Mouse (Mus musculus): ENCODE measurements around the gene Tomm40l.

Gene Tomm40l

DNA sequence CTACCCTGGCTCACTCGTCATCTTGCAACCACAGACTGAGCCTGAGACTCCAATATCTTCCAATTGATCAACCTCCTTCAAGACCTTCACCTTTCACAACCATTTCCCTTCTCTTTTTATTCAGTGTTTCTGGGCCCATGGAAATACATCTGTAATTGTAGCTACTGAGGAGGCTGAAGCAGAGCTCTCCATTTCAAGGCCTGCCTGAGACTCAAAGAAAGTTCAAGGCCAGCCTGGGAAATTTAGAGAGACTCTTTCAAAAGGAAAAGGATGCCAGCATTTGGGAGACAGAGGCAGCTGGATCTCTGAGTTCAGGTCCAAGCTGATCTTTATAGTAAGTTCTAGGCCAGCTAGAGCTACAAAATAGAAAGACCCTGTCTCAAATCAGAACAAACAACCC lies 5.6 kb upstream of the Tomm40l start:
- no peak for DNase-seq (ENCODE audit: low spot score)

DNA sequence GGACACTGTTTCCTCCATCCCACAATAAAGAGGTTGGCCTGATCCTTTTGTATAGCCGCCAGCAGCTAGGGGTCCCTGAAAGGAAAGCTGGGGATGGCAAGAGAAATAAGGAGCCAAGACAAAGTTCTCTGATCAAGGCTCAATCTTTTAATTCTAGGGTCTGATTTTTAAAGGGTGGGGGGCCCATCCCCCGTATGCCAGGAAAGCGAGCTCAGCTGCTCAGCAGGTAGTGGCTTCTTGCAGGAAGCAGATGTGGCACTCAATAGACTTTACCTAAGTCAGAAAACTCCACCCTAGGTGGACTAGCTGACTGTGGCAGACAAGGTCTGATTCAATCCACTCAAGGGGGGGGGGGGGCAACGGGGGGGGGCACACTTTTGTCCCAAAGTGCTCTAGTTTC lies 4.5 kb upstream of the Tomm40l start:
- no peak for DNase-seq (ENCODE audit: low spot score)

- no peak for DNase-seq (ENCODE audit: low spot score)
Measured at GRCm38 (mm10) chr1:171224857-171225256, 2.5 kb upstream of the Tomm40l start, which contains the start of gene Apoa2. Gene Apoa2, plus strand, starts transcription at chr1:171225054.

DNA sequence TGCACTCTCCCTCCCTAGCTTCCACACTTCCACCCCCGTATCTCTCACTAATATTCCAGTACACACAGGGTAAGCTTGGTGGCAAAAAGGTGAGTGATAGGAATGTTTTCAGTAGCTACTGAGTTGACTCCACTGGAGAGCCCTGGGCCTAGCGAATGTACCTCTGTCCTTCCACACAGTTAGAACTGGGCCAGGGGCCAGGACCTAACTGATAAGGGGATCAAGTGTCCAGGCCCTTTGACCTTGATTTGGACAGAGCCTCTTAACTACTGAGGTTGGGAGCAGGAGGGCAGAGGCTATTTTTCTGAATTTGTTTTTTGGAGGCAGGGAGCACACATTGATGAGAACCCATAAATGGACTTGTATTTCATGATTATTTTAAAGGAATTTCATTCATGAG lies 1.5 kb upstream of the Tomm40l start:
- no peak for DNase-seq (ENCODE audit: low spot score)

GRCm38 (mm10) chr1:171223168-171223567 lies 854 bp upstream of the Tomm40l start:
- DNase-seq (ENCODE audit: low spot score) = no peak

DNA sequence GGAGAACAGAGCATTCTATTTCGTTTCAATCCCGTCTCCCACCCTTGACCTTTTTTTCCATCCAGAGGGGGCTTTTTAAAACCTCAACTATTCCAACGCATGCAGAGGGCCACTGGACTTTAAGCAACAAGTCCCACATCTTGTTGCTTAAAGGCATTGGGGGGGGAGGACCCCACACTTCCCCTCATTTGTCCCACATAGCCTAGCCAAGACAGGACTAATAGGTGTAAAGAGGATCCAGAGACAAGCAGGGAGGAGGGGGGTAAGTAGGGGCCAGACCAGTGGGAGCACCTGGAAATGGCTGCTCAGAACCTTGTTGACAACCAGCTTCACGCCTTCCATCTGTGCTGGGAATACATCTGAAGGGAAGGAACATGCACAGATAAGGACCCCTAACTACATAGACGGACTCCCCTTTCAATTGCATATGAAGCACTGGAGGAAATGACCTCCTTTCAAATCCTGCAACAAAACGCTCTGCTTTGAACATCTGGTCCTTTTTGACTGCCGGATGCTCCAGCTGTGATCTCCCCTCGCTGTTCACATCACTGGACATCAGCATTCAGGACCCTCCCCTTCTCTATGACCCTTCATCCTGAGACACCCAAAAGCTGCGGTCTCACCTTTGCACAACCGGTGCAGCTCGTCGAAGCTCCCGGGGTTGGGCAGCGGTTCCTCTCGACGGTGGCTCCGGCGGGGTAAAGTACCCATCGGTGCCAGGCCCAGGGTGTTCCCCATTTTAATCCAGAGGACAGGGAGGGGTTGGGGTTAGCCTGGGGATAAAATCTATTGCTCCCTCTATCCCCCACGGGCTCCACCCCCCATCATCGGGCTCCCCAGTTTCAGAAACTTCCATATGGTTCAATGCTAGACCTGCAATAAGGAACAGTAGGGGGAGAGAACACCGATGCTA lies 777 bp downstream of the Tomm40l start:
- no peak for DNase-seq (ENCODE audit: low spot score)

DNA sequence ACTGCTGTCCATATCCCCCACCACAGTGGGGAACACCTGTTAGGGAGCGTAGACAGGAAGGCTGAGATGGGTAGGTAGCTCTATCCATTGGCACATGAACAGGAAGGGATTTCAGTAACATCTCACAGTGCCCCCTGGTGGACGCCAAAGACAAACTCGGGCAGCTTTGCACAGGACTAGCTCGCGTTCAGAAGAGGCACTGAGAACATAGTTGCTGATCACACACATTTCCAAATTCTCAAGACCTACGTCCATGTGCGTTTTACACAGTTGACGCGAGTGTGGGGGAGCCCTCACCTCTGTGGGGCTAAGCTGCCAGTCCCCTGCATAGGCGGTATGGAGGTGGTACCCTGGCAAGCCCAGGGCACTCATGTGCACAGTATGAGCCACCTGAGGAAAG lies 1.4 kb downstream of the Tomm40l start:
- DNase-seq (ENCODE audit: low spot score) = peak; percentile 86

GRCm38 (mm10) chr1:171216241-171216955 lies 5.9 kb downstream of the Tomm40l start:
- DNase-seq (ENCODE audit: low spot score) = no peak

GRCm38 (mm10) chr1:171213801-171214496 lies 8.4 kb downstream of the Tomm40l start, which contains the start of gene Nr1i3:
Gene Nr1i3, plus strand, starts transcription at chr1:171213970.
- DNase-seq (ENCODE audit: low spot score) = no peak

- no peak for DNase-seq (ENCODE audit: low spot score)
Measured at GRCm38 (mm10) chr1:171212854-171213253, 9.5 kb downstream of the Tomm40l start.

GRCm38 (mm10) chr1:171209409-171209808 lies 12.9 kb downstream of the Tomm40l start:
- DNase-seq (ENCODE audit: low spot score) = no peak

- DNase-seq (ENCODE audit: low spot score) = no peak
Measured at GRCm38 (mm10) chr1:171205704-171206493, 16.4 kb downstream of the Tomm40l start.

DNA sequence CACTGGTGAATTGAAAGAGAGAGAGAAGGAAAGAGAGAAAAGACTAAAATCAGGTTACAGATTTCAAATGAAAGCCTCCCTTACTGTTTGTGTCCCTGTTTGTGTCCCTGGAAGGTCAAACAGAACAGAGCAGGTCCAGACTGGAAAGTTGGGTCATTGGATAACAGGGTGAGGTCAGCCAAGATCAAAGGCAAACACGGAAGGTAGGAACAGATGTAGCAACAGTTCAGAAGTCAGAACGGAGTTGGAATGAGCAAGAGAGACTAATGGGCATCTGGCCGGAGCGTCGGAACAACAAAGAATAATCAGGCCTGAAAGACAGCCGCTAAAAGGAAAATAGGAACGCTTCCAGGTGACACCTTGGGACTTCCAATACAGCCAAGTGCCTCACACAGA lies 18.1 kb downstream of the Tomm40l start:
- DNase-seq (ENCODE audit: low spot score) = no peak

DNA sequence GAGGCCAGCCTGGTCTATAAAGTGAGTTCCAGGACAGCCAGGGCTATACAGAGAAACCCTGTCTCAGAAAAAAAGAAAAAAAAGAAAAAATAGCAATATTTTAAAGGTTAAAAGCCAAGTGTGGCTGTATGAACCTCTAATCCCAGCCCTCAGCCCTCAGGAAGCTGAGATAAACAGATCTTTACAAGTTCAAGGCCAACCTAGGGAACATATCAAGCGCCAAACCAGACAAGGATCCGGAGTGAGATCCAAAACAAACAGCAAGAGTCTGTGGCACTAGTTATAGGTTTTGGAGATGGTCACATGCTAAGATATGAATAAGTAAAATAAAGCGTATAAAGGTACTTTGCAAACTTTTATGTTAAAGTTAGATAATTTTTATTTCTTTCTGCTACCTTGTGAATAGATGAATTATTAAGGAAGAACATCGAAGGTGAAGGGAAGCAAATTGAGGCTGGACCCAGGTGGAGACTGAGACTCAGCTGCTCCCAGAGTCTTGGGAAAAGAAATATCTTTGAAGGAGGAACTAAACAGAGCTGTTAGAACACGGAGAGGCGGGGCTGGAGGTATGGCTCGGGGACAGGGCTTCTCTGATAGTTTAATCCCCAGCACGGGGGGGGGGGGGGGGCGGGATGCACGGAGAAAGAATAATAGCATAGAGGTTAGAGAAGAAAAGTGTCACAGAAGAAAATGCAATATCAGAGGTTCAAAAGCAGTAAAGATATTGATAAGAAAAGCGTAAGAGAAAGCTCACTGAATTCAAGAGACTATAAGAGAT lies 18.7 kb downstream of the Tomm40l start:
- no peak for DNase-seq (ENCODE audit: low spot score)

- DNase-seq (ENCODE audit: low spot score) = no peak
Measured at GRCm38 (mm10) chr1:171200769-171201168, 21.5 kb downstream of the Tomm40l start.

GRCm38 (mm10) chr1:171199532-171199931 lies 22.8 kb downstream of the Tomm40l start:
- DNase-seq (ENCODE audit: low spot score) = no peak

DNA sequence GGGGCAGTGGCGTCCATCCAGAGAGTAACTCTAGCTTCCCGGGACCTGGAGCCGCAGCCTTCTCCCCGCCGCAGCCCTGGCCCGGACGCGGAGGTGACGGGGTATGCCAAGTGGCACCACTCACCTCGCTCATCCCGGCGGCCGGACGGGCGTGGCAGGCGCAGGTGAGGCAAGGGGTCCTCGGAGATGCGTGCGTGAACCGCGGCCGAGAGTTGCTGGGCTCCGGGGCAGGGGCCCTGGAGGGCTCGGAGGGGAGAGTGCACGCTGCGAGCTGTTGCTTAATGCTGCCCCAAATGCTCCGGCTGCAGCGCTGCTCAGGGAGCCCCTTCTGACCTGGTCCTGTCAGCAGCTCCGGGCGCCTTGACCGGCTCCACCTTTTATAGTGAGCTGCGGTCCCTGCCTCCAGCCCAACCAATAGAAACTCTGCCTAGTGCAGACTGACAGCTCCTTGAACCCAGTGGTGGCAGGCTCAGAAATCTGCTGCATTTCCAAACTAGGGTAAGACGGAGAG lies 26.4 kb downstream of the Tomm40l start, which contains the start of gene Pcp4l1:
Gene Pcp4l1 (minus strand): TSS at position 382 of the 511 bp plus-strand sequence.
- DNase-seq (ENCODE audit: low spot score) = no peak

- DNase-seq (ENCODE audit: low spot score) = no peak
Measured at GRCm38 (mm10) chr1:171195046-171195822, 27.1 kb downstream of the Tomm40l start.

DNA sequence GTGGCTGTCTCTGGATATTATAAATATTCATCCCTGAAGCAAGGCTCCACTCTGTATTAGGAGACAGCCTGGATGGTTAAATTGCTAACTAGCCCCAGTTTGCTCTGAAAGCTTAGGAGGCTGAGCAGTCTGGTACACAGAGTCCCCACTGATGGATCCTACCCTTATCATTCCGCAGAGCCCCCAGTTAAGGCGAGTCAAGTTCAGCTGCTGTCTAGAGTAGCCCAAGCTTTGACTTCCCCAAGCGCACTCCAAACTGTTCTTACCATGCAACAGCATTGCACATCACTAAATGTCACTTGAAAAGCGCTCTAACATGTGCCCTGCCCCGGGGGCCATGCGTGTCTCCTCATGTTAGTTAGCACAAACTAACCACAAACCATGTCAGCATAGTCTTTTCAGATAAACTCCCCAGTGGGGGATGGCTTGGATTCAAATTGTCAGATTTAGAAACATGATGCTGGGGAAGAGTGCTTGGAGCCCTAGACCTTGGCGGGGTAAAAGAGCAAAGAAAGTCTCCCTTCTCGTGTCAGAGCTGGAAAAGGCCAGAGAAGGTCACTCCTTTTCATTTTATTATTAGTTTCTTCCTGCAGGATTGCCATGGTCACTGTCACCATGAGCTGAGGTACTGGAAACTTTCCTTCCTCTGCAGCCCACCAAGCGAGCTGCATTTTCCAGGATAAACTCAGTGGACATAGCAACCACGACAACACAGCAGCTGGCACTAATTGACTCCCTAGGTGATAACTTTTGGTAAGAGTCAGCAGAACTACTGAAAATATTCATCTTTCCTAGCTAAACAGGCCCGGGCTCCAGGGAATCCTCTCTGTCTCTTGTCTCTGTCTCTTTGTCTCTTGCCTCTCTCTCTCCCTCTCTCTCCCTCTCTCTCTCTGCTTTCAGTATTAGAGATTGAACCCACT lies 28.1 kb downstream of the Tomm40l start:
- DNase-seq (ENCODE audit: low spot score) = no peak
